Mouse (Mus musculus) MEL (cell line): Measurements from ENCODE around the gene Rom1. TPM values are rescaled to one million over a fixed set of nuclear protein-coding genes. Genes with fewer than 3 reads are reported as not detected.

Experiments used
- DNase-seq: peaks from one replicate; pipeline ENCODE4 v3.0.0; 2011; ENCODE audit warnings: low read depth, low spot score
- H3K27ac ChIP-seq: 2 replicates; pipeline ENCODE4 v1.5.1; 2012; ENCODE audit warnings: low read depth, mild to moderate bottlenecking, control low read depth, low read length, moderate library complexity; ENCODE audit not compliant: control insufficient read depth
- H3K27me3 ChIP-seq, 2 experiments: fragments of 150-350 bp in 1 of 2; sonication (generic) in 1 of 2; 2 replicates each; pipeline ENCODE4 v1.6.1; 2012; ENCODE audit warnings: low read length in 2 of 2, mild to moderate bottlenecking in 2 of 2, improper control_type of control experiment in 1 of 2, moderate library complexity in 1 of 2; ENCODE audit not compliant: insufficient read depth in 2 of 2, control insufficient read depth in 1 of 2
- H3K36me3 ChIP-seq, 2 experiments: 2 replicates each; pipeline ENCODE4 v1.6.1; 2012 to 2014; ENCODE audit warnings: low read length in 2 of 2, improper control_type of control experiment in 1 of 2, inconsistent platforms in 1 of 2, mild to moderate bottlenecking in 1 of 2; ENCODE audit not compliant: insufficient read depth in 2 of 2, control insufficient read depth in 1 of 2
- H3K4me1 ChIP-seq, 2 experiments: fragments of 150-350 bp in 1 of 2; sonication (generic) in 1 of 2; 2 replicates each; pipeline ENCODE4 v1.6.1; 2012; ENCODE audit warnings: low read length in 2 of 2, improper control_type of control experiment in 1 of 2, mild to moderate bottlenecking in 1 of 2; ENCODE audit not compliant: insufficient read depth in 2 of 2, control insufficient read depth in 1 of 2
- H3K4me3 ChIP-seq, 2 experiments: fragments of 150-350 bp in 1 of 2; sonication (generic) in 1 of 2; 2 replicates each; pipeline ENCODE4 v1.5.1; 2012; ENCODE audit warnings: low read depth in 2 of 2, low read length in 2 of 2, mild to moderate bottlenecking in 2 of 2, moderate library complexity in 2 of 2, control low read depth in 1 of 2, improper control_type of control experiment in 1 of 2; ENCODE audit not compliant: control insufficient read depth in 1 of 2, insufficient read depth in 1 of 2
- H3K79me2 ChIP-seq: 2 replicates; pipeline ENCODE4 v1.6.1; 2012; ENCODE audit warnings: mild to moderate bottlenecking, low read length, moderate library complexity; ENCODE audit not compliant: control insufficient read depth, poor library complexity, insufficient read depth
- H3K9ac ChIP-seq: 2 replicates; pipeline ENCODE4 v1.6.1; 2012; ENCODE audit warnings: low read depth, mild to moderate bottlenecking, control low read depth, low read length, moderate library complexity; ENCODE audit not compliant: control insufficient read depth, poor library complexity, severe bottlenecking
- H3K9me3 ChIP-seq: fragments of 150-350 bp; sonication (generic); replicated peaks from 2 replicates; pipeline ENCODE4 v1.6.1; 2012; ENCODE audit warnings: mild to moderate bottlenecking, low read length, improper control_type of control experiment, moderate library complexity; ENCODE audit not compliant: insufficient read depth
- CHD1 ChIP-seq: IDR thresholded peaks from 2 replicates; pipeline ENCODE4 v1.6.1; 2012; ENCODE audit warnings: low read depth, mild to moderate bottlenecking, inconsistent platforms, low read length, improper control_type of control experiment
- EP300 ChIP-seq, 2 experiments: IDR thresholded peaks; 2 replicates each; pipeline ENCODE4 v1.6.1; 2011; ENCODE audit warnings: improper control_type of control experiment in 2 of 2, low read length in 2 of 2, low read depth in 1 of 2, mild to moderate bottlenecking in 1 of 2
- ETS1 ChIP-seq: IDR thresholded peaks from 2 replicates; pipeline ENCODE4 v1.6.1; 2012; ENCODE audit warnings: low read depth, mild to moderate bottlenecking, inconsistent platforms, low read length, improper control_type of control experiment, moderate library complexity
- GABPA ChIP-seq: IDR thresholded peaks from 2 replicates; pipeline ENCODE4 v1.6.1; 2012; ENCODE audit warnings: low read depth, mild to moderate bottlenecking, inconsistent platforms, low read length, improper control_type of control experiment, moderate library complexity
- GATA1 ChIP-seq: IDR thresholded peaks from 2 replicates; pipeline ENCODE4 v1.6.1; 2011; ENCODE audit warnings: low read depth, low read length, improper control_type of control experiment
- JUND ChIP-seq: IDR thresholded peaks from 2 replicates; pipeline ENCODE4 v1.6.1; 2011; ENCODE audit warnings: low read depth, mild to moderate bottlenecking, improper control_type of control experiment, low read length
- KAT2A ChIP-seq: conservative IDR thresholded peaks from 2 replicates; pipeline ENCODE4 v1.6.1; 2012; ENCODE audit warnings: low read depth, low read length, improper control_type of control experiment, inconsistent platforms
- MAX ChIP-seq: IDR thresholded peaks from 2 replicates; pipeline ENCODE4 v1.6.1; 2011; ENCODE audit warnings: low read length, improper control_type of control experiment
- MAZ ChIP-seq: IDR thresholded peaks from 2 replicates; pipeline ENCODE4 v1.6.1; 2012; ENCODE audit warnings: low read depth, mild to moderate bottlenecking, inconsistent platforms, low read length, improper control_type of control experiment
- MXI1 ChIP-seq: IDR thresholded peaks from 2 replicates; pipeline ENCODE4 v1.6.1; 2011; ENCODE audit warnings: mild to moderate bottlenecking, low read depth, low read length, improper control_type of control experiment
- NELFE ChIP-seq: IDR thresholded peaks from 2 replicates; pipeline ENCODE4 v1.6.1; 2011; ENCODE audit warnings: low read depth, low read length, improper control_type of control experiment
- NRF1 ChIP-seq: IDR thresholded peaks from 2 replicates; pipeline ENCODE4 v1.6.1; 2014; ENCODE audit warnings: low read depth, mild to moderate bottlenecking, inconsistent platforms, low read length, improper control_type of control experiment, moderate library complexity; ENCODE audit not compliant: poor library complexity, insufficient read depth, severe bottlenecking
- POLR2A ChIP-seq, 2 experiments: IDR thresholded peaks; 2 replicates each; pipeline ENCODE4 v1.6.1; 2011 to 2012; ENCODE audit warnings: low read length in 2 of 2, mild to moderate bottlenecking in 2 of 2, control low read depth in 1 of 2, improper control_type of control experiment in 1 of 2, low read depth in 1 of 2, moderate library complexity in 1 of 2; ENCODE audit not compliant: control insufficient read depth in 1 of 2, insufficient read depth in 1 of 2, poor library complexity in 1 of 2
- POLR2AphosphoS2 ChIP-seq: IDR thresholded peaks from 2 replicates; pipeline ENCODE4 v1.6.1; 2011; ENCODE audit warnings: low read length, improper control_type of control experiment
- POLR2AphosphoS5 ChIP-seq: IDR thresholded peaks from 2 replicates; pipeline ENCODE4 v1.6.1; 2012; ENCODE audit warnings: low read depth, borderline replicate concordance, mild to moderate bottlenecking, inconsistent platforms, low read length, moderate library complexity, mixed read lengths
- RCOR1 ChIP-seq: IDR thresholded peaks from 2 replicates; pipeline ENCODE4 v1.6.1; 2012; ENCODE audit warnings: low read depth, mild to moderate bottlenecking, inconsistent platforms, low read length, improper control_type of control experiment
- SMC3 ChIP-seq: IDR thresholded peaks from 2 replicates; pipeline ENCODE4 v1.6.1; 2011; ENCODE audit warnings: low read depth, low read length, improper control_type of control experiment
- TAL1 ChIP-seq: IDR thresholded peaks from 2 replicates; pipeline ENCODE4 v1.6.1; 2012; ENCODE audit warnings: mild to moderate bottlenecking, inconsistent platforms, low read length, moderate library complexity, mixed read lengths
- TBP ChIP-seq: IDR thresholded peaks from 2 replicates; pipeline ENCODE4 v1.8.0; 2011; ENCODE audit warnings: low read depth, low read length, improper control_type of control experiment
- TCF12 ChIP-seq: IDR thresholded peaks from 2 replicates; pipeline ENCODE4 v1.6.1; 2014; ENCODE audit warnings: low read depth, mild to moderate bottlenecking, inconsistent platforms, low read length, improper control_type of control experiment, moderate library complexity
- ZC3H11A ChIP-seq: IDR thresholded peaks from 2 replicates; pipeline ENCODE4 v1.6.1; 2012; ENCODE audit warnings: low read depth, mild to moderate bottlenecking, inconsistent platforms, low read length, improper control_type of control experiment
- polyA plus RNA-seq, 2 experiments: library from polyadenylated mRNA; stranded (reverse) in 1 of 2; unstranded in 1 of 2; fragments of >175 nt in 1 of 2; fragments of >200 nt in 1 of 2; gene quantifications; 2 replicates each; pipeline versions ENCODE4 v1.2.1 to v1.2.4; 2012; ENCODE audit warnings: low replicate concordance in 2 of 2, low read depth in 1 of 2; ENCODE audit not compliant: insufficient read length in 2 of 2, insufficient read depth in 1 of 2, missing spikeins in 1 of 2
- total RNA-seq: library from RNA; depleted of rRNA; stranded (reverse); fragments of 300-350 nt; gene quantifications from 2 replicates; pipeline ENCODE4 v1.2.3, GENCODE M21; 2012

Rom1 gene
- total and polyA plus RNA-seq, 3 experiments = 3.1 to 4.1 TPM; not detected in 1

DNA sequence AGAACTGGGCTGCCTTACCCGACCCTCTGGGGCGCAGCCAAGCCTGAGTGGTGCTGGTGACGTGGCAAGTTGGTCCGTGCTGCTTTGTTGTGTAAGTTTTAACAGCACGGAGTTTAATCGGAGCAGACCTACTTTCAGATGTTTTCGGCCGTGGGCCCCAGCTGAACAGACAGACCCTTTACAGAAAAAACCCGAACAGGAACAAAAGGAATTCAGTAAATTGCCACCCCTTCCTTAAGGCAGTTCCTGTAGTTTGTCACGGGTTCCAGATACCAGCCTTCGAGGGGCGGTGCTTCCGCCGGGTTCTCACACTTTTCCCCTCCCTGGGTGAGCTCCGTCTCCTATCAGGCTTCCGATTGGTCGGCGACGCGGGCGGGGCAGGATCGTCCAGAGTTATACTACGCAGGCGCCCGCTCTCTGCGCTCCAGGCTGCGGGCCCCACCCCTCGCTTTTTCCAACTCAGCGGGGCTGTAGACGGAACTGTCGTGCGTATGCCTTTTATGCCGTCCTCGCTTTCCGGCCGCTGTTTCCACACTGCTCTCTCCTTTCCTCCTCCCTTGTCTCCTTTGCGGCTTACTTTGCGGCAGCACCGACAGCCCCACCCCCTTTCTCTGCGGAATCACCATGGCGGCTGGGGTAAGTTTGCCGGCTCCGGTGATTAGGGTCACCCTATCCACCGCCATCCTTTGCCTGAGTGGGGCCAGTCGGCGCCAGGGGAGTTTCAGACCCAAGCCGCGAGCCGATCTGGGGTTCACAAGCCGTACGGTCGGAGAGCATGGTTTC is 37.6 kb upstream of the Rom1 start, which contains the start of gene Eef1g (continued):
- TF ChIP-seq RCOR1 (no peak), JUND (no peak), POLR2AphosphoS2 (peak; percentile 95), TCF12 (peak; percentile 78), ETS1 (peak; percentile 35), GATA1 (no peak), EP300 (IDR thresholded peaks at IDR 0.05; ENCODE audit: low read depth in 1 of 2, low read length in 2 of 2) (no peak; a peak in 1 of 4 replicates), MAX (peak; percentile 56; the same call in 1 of the 2 replicates), KAT2A (peak; percentile 85)

DNA sequence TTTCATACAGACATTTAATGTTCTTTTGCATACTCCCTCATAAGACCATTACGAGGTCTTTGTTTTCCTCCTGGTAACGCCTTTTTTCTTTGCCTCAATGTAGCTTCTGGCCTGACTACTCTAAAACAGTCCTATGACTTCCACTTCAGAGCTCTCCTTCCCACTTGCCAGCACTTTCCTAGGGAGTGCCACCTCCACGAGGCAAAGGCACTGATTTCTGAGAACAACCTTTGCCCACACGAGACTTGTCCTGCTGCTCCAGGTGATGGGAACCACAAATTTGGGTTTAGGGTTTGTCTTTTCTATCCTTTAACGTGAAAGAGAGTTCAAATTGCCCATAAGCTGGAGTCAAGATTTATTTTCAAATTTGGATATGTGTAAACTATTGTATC is 37.0 kb upstream of the Rom1 start:
- TF ChIP-seq SMC3 = no peak
- no peak for TF ChIP-seq EP300 (IDR thresholded peaks at IDR 0.05; ENCODE audit: low read depth in 1 of 2, low read length in 2 of 2)
- no peak for TF ChIP-seq ZC3H11A
- no peak for TF ChIP-seq TAL1
- no peak for TF ChIP-seq POLR2A (IDR thresholded peaks at IDR 0.05; ENCODE audit: control insufficient read depth in 1 of 2, insufficient read depth in 1 of 2, low read depth in 1 of 2, low read length in 2 of 2, poor library complexity in 1 of 2)
- no peak for TF ChIP-seq GABPA
- no peak for TF ChIP-seq MAZ
- TF ChIP-seq KAT2A = no peak
- TF ChIP-seq MXI1 = no peak
- TF ChIP-seq CHD1 = no peak
- no peak for TF ChIP-seq NRF1
- TF ChIP-seq POLR2AphosphoS5 = no peak
- no peak for TF ChIP-seq GATA1
- TF ChIP-seq TCF12 = no peak
- no peak for TF ChIP-seq ETS1
- no peak for TF ChIP-seq NELFE
- no peak for TF ChIP-seq TBP
- TF ChIP-seq MAX = no peak
- peak overlapping the region; percentile 88 for H3K27ac ChIP-seq
- H3K79me2 ChIP-seq = peaks cover 46% of the 10 kb centered on the region
- no peak for DNase-seq
- peaks cover 6 to 20% of the 10 kb centered on the region in 2 experiments for H3K4me1 ChIP-seq
- H3K36me3 ChIP-seq = peaks cover 27 to 28% of the 10 kb centered on the region in 2 experiments
- H3K9ac ChIP-seq = peak overlapping the region; percentile 77
- H3K27me3 ChIP-seq = no peaks in the 10 kb centered on the region
- H3K4me3 ChIP-seq = peak overlapping the region; percentile 66 to 80
- H3K9me3 ChIP-seq = no peaks in the 10 kb centered on the region
